Mouse (Mus musculus): ENCODE results near the gene Tmprss6. TPM values are rescaled to one million over a fixed set of nuclear protein-coding genes. Genes with fewer than 3 reads are reported as not detected.

Tmprss6 gene
- total RNA-seq, 2 experiments from 2014 or later, result 0.17 TPM; not detected in 1

DNA sequence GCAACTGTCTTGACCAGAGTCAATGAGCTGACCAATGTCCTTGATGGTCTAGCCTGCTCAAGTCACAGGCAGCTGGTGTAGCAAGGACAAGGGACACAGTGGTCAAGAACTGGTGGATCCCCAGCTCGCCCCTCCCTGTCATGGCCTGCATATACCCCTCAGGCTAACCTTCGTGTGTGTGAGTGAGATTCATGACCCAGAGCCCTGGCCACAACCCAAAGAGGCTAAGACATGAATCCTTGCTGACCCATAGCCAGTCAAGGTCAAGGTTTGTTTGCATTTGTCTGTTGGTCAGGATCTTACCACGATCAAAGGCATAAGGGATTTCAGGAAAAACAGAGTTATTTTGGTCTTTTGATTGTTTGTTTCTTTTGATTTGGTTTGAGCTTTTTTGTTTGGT lies 14.1 kb upstream of the Tmprss6 start:
- DNase-seq (ENCODE audit: low spot score), result no peak

DNA sequence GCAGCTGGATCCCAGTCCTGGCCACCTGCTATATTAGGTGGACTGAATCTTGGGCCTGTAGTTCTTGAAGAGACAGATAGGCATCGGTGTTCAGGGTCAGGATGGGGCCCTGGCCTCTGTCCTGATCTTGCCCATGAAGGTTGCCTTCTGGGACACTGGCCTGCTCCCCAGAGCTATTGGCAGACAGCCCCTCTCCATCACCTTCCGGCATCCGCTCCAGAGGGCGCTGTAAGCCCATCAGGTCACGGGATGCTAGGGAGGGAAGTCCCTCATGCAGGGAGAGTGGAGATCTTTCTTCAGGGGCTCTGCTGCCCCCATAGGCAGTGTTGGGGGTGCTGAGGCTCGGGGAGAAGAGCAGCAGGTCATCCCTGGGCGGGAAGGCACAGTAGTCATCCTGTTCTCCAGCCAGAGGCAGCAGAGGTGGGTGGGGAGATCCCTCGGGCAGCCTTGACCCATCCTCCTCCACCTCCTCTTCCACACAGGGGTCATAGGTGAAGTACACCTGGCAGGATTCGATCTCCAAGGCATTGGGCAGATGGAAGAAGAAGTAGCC lies 13.1 kb upstream of the Tmprss6 start:
- no peak for DNase-seq (ENCODE audit: low spot score)

DNA sequence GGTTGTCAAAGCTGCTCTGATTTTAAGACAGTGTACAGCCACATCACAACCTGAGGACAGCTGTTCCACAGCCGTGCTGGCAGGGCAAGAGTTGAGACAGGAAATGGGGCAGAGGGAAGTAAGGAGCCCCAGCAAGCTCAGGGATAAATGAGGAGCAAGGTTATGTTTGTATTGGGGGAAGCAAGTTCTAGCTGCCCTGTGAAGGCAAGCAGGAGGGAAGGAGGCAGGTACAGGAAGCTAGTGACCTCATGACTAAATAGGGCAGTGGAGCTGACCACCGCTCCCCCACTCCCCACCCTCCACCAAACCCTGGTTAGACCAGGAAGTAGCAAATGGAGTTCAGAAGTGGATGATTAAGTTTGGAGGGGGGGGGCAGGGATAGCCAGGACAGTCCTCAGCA lies 12.6 kb upstream of the Tmprss6 start:
- no peak for DNase-seq (ENCODE audit: low spot score)

DNA sequence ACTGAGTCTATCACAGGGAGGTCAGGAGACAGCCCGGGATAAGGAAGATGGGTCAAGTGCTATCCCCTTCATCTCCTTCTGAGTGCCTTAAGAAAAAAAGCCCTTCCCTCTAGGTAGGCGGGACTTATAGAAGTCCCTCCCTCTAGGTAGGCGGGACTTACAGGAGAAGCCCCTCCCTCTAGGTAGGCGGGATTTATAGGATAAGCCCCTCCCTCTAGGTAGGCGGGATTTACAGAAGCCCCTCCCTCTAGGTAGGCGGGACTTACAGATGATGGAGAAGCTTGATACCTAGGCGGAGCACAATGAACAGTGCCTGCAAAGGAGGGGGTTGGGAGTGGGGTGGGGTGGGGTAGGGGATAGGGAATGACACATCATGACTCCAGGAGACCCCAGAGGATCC lies 11.7 kb upstream of the Tmprss6 start:
- no peak for DNase-seq (ENCODE audit: low spot score)

DNA sequence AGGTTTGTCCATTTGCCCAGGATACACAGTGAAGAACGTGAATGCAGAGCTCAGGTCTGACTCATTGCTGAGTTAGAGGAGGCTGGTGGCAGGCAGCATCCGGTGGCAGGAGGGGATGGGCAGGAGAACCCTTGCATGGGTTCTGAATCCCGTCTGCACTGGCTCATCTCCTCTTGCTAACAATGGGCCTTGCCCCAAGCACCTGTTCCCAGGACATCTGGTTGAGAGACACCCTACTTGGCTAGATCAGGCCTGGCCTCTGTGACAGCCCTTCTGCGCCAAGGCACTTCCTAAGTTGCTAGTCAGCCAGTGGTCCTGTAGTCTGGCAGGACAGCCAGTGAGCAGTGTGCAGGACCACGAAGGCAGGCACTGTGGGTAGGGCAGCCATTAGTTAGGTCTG lies 11.0 kb upstream of the Tmprss6 start:
- no peak for DNase-seq (ENCODE audit: low spot score)

DNA sequence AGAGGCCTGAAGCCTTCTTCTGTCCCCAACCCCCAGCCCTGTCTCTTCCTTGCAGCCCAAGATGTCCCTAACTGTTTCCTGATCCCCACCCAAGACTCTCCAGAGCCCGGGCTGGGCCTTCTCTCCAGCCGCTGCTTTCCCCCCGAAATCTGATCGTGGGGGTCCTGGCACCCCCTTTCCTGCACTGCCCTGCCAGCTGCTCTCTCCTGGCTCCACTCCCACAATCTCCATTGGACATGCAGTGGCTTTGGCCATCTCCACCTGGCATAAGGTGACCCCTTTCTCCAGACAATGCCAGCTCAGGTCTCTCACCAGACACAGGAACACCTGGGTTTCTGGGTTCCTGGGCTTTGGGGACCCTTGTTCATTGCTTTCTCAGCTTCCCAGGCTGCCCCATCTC lies 9.6 kb upstream of the Tmprss6 start:
- no peak for DNase-seq (ENCODE audit: low spot score)

DNA sequence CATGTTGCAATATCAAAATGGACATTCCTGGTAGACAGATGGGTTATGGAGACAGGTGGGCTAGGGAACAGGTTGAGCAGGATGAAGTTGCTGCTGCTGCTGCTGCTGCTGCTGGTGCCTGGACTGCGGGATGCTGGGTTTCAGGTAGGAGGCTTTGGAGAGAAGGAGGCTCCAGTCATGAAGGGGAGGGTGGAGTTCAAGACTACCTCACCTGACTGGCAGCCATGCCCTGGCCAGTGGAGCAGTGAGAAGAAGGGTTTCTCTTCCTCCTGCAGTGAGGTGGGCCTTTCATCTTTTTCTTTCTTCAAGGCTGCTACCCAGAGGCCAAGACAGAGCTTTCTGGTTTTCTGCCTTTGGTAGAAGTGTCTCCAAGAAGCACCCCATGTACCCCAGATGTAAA lies 8.4 kb upstream of the Tmprss6 start:
- DNase-seq (ENCODE audit: low spot score), result no peak

DNA sequence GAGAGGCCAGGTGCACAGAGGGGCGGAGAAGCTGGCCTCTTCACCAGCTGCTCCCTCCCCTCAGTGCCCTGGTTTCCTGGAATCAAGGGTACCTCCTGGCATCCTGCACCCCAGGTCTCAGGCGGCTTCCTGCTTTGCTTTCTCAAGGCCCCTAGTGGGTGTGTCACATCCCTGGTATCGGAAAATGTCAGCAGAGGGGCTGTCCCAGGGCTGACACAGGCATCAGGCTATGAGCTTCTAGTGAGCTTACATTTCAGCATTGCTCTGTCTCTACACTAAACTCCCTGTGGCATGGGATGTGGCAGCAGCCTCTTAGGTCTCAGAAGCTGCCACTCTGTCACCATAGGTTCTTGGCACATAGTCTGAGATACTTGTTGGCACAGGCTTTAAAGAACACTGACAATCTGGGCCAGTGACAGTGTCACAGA lies 7.2 kb upstream of the Tmprss6 start:
- DNase-seq (ENCODE audit: low spot score), result no peak

DNA sequence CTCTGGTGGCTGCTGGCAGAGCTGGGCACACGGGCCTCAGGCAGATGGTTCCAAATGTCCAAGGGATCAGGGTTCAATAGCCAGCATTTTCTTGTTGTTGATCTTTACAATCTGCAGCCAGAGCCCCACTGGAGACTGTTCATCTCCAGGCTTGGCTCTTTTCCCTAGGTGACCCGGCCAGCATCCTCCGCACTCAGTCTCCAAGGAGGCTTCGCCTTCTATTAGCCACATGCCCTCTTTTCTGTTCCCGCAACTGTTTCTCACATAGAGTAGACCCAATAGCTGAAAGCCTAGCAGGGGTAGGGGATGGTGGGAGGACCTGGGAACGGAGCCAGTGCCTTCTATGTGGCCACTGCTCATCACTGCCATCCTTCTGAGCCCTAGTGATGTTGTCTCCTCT lies 5.0 kb upstream of the Tmprss6 start:
- DNase-seq (ENCODE audit: low spot score), result no peak

DNA sequence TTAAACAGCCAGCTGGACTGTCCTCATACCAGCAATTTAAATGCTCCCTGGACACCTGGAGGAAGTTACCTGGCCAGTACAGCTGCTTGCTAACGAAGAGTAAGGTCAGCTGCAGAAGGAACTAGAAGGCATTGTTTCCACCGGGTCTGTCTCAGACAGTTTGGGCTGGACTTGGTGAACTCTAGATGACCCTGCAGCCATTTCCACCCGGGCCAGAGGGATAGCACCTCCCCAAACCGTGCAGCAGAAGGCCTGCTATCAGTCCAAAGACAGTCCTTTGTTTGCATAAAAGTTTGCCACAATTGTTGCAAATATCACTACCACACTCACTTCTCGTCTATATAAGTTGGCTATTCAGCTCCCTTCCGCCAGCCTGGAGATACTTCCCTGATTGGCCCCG lies 3.5 kb upstream of the Tmprss6 start:
- no peak for DNase-seq (ENCODE audit: low spot score)

DNA sequence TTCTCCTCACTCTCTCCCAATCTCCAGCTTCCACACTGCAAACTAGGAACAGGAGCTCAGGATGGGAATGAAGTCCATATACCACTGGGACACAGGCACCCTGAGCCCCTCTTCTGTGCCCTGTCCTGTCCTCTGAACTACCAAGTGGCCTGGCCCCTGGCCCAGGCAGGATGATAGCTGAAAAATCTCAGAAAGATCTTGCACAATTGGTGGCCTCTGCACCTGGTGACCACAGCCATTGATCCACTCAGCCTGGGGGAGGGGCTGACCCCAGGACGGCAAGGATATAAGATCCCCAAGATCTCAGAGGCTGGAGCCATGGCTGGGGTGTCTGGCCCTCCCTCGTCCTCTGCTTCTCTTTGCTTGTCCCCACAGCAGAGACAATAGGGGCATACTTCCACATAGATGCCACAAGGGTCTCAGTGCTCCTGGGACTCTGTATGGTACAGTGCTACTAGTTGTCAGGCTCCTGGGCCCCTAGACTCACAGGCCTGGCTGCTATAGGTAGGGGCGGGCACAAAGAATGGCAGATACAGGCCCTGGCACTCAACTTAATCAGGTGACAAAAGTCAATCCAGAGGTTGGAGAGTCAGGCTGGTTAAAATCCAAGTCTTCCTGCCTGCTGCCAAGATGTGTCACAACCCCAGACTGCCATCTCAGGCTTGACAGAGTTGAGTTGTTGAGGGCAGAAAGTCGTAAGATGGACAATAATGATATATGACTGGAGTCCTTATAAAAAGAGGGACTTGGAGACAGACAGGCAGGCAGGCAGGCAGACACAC lies 2.3 kb upstream of the Tmprss6 start:
- DNase-seq (ENCODE audit: low spot score), result no peak

DNA sequence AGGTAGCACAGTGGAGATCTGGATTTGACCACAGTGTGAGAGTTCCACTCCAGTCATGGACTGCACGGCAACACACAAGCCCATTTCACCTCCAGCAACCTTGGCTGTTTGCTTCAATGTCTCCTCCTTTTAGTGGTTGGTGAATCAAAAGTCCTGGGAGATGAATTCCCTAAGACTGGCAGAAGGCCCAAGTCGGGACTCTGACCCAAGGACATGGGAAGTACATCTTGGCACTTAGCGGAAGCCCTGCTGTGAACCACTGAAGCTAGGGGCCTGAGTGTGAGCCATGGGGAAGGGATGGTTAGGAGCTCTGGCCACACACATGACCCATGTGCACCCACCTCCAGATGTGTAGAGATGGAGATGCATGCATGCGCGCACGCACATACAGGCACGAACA lies 864 bp downstream of the Tmprss6 start:
- DNase-seq (ENCODE audit: low spot score), result no peak

DNA sequence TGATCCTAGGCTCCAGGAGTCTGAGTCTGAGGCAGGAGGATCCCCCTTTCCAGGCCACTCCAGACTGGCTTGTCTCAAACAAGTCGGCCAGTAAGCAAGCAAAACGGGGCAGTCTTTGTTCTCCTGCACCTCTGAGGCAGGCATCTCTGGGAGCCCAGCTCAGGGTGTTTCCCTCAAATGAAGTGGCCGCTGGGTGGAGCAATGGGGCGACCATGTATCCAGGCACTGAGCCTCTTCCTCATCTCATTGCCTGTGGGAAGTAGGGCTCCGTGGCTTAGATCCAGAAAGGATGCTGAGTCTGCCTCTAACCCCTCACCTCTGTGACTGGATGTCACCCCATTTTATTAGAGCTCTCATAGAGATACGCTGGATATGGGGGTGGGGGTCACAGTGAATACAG lies 1.6 kb downstream of the Tmprss6 start:
- DNase-seq (ENCODE audit: low spot score), result no peak

DNA sequence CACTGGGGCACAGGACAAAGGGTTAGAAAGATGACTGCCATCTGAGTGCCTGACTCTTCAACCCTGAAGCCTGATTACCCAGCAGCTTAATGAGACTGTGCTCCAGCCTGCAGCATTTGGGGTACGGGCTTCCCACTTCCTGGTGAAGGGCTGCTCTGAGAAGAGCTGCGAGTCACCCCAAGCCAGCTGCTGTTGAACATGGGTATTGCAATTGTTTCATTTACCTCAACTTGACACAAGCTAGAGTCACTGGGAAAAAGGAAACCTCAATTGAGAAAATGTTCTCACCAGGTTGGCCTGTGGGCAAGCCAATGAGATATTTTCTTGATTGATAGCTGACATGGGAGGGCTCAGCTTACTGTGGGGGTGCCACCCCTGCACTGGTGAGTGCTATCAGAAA lies 5.5 kb downstream of the Tmprss6 start:
- DNase-seq (ENCODE audit: low spot score), result no peak

DNA sequence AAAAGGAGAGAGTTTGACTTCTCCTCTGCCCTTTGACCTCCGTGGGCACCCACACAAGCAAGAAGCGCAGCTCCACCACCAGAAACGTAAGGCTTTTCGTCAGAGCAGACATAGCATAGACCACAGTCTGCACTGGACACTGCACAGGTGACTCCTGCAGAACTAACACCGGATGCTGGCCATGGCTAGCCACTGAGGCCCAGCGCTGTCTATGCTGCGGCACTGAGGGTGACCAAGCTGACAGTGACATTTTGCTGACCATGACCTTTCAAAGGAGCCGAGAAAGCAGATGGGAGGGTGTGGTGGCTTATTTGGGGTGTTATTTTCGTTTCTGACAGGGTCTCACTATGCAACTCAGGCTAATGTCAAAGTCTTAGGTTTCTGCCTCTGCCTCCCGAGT lies 11.2 kb downstream of the Tmprss6 start:
- DNase-seq (ENCODE audit: low spot score), result no peak

DNA sequence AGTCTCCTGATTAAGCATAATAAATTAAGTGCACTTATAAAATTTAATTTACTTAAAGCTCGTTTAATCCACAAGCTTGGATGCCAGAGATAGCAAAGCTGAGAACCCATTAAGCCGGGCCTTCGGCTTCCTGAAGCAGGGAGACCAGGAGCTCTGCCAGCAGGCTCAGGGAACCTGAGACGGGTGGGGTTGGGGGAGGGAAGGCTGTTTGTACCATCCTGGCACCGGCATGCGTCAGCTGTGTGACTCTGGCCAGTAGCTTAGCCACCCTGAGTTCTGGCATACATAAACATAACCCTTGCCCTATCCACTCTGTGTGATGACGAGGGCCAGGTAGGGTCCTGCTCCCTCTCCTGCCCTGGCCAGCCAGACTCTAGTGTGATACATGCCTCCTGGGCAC lies 12.4 kb downstream of the Tmprss6 start:
- DNase-seq (ENCODE audit: low spot score), result peak; percentile 78

DNA sequence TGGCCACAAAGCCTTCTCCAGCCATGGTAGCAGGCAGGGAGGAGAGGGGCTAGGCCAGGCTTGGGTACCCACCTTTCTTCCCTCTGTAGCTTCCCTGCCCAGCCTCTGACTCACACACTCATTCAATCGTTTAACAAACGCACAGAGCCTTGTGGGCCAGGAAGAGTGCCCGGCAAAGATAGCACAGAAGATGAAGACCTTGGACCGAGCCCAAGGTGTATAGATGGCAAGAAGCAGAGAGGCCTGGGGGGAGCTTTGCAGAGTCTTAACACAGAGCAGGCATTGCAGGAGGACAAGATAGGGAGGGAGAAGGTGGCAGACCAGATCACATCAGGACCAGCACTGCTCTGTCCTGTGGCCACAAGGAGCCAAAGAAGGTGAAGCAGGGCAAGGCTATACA lies 13.3 kb downstream of the Tmprss6 start:
- DNase-seq (ENCODE audit: low spot score), result no peak

DNA sequence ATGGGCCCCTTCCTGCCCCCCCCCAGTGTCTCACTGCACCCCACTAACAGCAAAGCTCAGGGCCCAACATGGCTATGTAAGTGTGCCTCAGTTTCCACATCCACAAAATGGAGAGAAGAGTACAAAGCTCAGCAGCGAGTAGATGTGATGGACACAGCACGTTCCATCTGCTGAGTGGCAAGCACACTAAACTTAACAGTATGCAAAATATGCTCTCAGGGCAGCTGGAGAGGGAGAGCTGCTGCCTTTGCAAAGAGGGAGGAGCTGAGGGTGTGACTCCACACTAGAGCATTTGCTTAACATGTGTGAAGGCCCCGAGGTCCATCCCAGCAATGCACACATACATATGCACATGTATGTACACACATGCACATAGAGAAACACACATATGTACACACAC lies 15.5 kb downstream of the Tmprss6 start:
- no peak for DNase-seq (ENCODE audit: low spot score)

DNA sequence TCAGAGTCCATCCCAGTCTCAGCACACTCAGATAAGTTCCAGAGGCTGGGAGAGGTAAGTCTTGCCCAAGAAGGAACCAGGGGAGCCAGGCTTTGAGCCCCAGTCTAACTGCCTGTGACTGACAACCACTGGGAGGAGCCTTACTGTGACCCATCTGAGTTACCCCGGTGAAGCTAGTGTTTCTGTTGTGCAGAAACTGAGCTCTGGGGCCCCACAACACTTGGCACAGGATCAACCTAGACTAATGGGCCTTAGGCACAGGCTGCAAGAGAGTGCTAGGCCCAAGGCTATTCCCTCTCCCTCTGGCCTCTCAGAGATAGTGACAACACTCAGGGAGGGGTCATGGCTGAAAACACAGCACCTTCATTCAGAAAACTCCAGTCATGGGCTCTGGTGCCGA lies 17.2 kb downstream of the Tmprss6 start:
- DNase-seq (ENCODE audit: low spot score), result no peak

DNA sequence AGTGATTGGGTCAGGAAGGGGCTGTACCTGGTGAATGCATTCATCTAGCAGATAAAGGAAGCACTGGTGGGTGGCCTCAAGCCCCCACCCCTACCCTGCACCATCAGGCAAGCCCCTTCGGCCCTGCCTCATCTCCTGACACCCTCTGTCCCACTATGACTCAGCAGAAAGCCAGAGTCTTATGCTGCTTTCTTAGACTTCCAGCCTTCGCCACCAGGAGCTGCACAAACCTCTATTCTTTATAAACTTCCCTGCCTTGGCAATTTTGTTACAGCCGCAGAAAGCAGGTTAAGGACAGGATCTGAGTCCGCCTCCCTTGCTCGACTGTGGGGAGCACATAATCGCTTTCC lies 18.0 kb downstream of the Tmprss6 start:
- no peak for DNase-seq (ENCODE audit: low spot score)

DNA sequence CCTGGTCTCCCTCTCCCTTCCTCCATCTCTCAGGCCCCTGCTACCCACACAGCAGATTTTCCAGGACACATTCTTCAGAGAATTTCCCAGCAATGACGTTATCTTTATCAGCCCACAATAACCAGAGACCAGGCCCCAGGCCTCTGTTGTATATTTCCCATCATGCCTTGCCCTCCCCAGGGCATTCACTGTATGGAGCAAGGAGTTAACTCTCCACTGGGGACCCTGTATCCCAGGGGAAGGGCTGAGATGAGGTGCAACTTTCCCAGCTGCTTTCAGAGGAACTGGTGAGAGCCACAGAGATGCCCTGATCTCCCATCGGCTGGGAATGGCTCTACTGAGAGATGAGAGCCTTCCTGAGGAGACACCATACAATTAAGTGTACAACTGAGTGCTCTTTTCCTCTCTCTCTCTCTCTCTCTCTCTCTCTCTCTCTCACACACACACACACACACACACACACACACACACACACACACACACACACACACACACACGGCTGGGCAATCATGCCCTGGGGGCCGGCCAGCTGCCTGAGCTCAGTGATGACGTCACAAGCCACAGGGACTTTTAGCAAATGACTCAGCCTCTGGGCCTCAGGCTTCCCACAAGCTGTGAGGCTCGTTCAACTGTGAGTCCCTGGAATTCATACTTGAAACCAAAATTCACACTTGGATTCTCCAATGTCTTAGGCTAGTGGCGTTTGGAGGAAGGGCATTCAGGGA lies 18.6 kb downstream of the Tmprss6 start:
- DNase-seq (ENCODE audit: low spot score), result peak; percentile 61

DNA sequence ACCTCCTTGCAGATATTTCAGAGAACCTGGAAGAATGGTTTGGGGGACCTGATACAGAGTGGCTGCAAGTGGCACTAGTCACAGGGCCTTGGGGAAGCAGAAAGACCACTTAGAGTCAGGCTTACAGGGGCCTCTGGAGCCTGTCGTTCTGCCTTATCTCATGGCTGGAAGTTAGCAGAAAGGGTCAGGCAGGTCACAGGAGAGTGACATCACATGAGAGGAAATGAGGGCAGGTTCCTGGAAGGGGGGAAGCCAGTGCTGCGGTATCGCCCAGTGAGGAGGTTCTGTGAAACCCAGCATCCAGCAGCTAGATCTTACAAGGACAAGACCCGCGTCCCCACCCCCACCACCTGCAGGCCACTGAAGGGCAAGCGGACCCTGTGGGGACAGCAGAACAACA lies 19.3 kb downstream of the Tmprss6 start:
- DNase-seq (ENCODE audit: low spot score), result no peak
